Mouse (Mus musculus): Measurements from ENCODE around the gene Kcnj9.

The Kcnj9 gene

GRCm38 (mm10) chr1:172304443-172304842, 24.7 kb downstream of the Kcnj9 start:
- in situ Hi-C loops (cut with MboI; ENCODE audit: low pct_unique_long_range_greater_than_20kb in 1 of 2, low sequenced_read_pairs in 2 of 2, unreplicated experiment in 1 of 2), result loop anchor here (10.0 to 25.0 kb wide), 2 partner anchors 160 to 267 kb away; partner anchors contain the start of genes Dcaf8 (in 1 of the 2) and Vangl2 (in 1 of the 2)

GRCm38 (mm10) chr1:172302851-172303250, 26.3 kb downstream of the Kcnj9 start:
- in situ Hi-C loops (cut with MboI; ENCODE audit: low pct_unique_long_range_greater_than_20kb in 1 of 2, low sequenced_read_pairs in 2 of 2, unreplicated experiment in 1 of 2), result loop anchor here (10.0 to 25.0 kb wide), 2 partner anchors 158 to 266 kb away; partner anchors contain the start of genes Dcaf8 (in 1 of the 2) and Vangl2 (in 1 of the 2)

- in situ Hi-C loops (cut with MboI; ENCODE audit: low pct_unique_long_range_greater_than_20kb in 1 of 2, low sequenced_read_pairs in 2 of 2, unreplicated experiment in 1 of 2), result loop anchor here (10.0 to 25.0 kb wide), 2 partner anchors 158 to 265 kb away; partner anchors contain the start of genes Dcaf8 (in 1 of the 2) and Vangl2 (in 1 of the 2)
Measured at GRCm38 (mm10) chr1:172302311-172302710, 26.8 kb downstream of the Kcnj9 start.

- in situ Hi-C loops (cut with MboI; ENCODE audit: low pct_unique_long_range_greater_than_20kb in 1 of 2, low sequenced_read_pairs in 2 of 2, unreplicated experiment in 1 of 2), result loop anchor here (10.0 to 25.0 kb wide), 2 partner anchors 156 to 264 kb away; partner anchors contain the start of genes Dcaf8 (in 1 of the 2) and Vangl2 (in 1 of the 2)
Measured at GRCm38 (mm10) chr1:172301180-172301579, 27.9 kb downstream of the Kcnj9 start.

- in situ Hi-C loops (cut with MboI; ENCODE audit: low pct_unique_long_range_greater_than_20kb in 1 of 2, low sequenced_read_pairs in 2 of 2, unreplicated experiment in 1 of 2), result loop anchor here (10.0 to 25.0 kb wide), 2 partner anchors 155 to 263 kb away; partner anchors contain the start of genes Dcaf8 (in 1 of the 2) and Vangl2 (in 1 of the 2)
Measured at GRCm38 (mm10) chr1:172300247-172300646, 28.9 kb downstream of the Kcnj9 start.

- in situ Hi-C loops (cut with MboI; ENCODE audit: low pct_unique_long_range_greater_than_20kb in 1 of 2, low sequenced_read_pairs in 2 of 2, unreplicated experiment in 1 of 2), result loop anchor here in 1 of 2 experiments (5.0 kb wide), 1 partner anchor 37 kb away; the partner anchor contains the start of gene Igsf8
Measured at GRCm38 (mm10) chr1:172299528-172299927, 29.6 kb downstream of the Kcnj9 start.

GRCm38 (mm10) chr1:172297611-172298537, 31.2 kb downstream of the Kcnj9 start, which contains the start of gene Atp1a2:
Atp1a2 (minus strand) TSS chr1:172298064.
- in situ Hi-C loops (cut with MboI; ENCODE audit: low pct_unique_long_range_greater_than_20kb in 1 of 2, low sequenced_read_pairs in 2 of 2, unreplicated experiment in 1 of 2), result loop anchor here in 1 of 2 experiments (5.0 kb wide), 1 partner anchor 36 kb away; the partner anchor contains the start of gene Igsf8

- in situ Hi-C loops (cut with MboI; ENCODE audit: low pct_unique_long_range_greater_than_20kb in 1 of 2, low sequenced_read_pairs in 2 of 2, unreplicated experiment in 1 of 2), result loop anchor here in 1 of 2 experiments (5.0 kb wide), 1 partner anchor 35 kb away; the partner anchor contains the start of gene Igsf8
Measured at GRCm38 (mm10) chr1:172296816-172297510, 32.2 kb downstream of the Kcnj9 start.

GRCm38 (mm10) chr1:172295751-172296197, 33.3 kb downstream of the Kcnj9 start:
- in situ Hi-C loops (cut with MboI; ENCODE audit: low pct_unique_long_range_greater_than_20kb in 1 of 2, low sequenced_read_pairs in 2 of 2, unreplicated experiment in 1 of 2), result loop anchor here in 1 of 2 experiments (5.0 kb wide), 1 partner anchor 33 kb away; the partner anchor contains the start of gene Igsf8

- in situ Hi-C loops (cut with MboI; ENCODE audit: low pct_unique_long_range_greater_than_20kb in 1 of 2, low sequenced_read_pairs in 2 of 2, unreplicated experiment in 1 of 2), result no loop called here
Measured at GRCm38 (mm10) chr1:172293449-172293848, 35.7 kb downstream of the Kcnj9 start.

- in situ Hi-C loops (cut with MboI; ENCODE audit: low pct_unique_long_range_greater_than_20kb in 1 of 2, low sequenced_read_pairs in 2 of 2, unreplicated experiment in 1 of 2), result no loop called here
Measured at GRCm38 (mm10) chr1:172292880-172293279, 36.2 kb downstream of the Kcnj9 start.

GRCm38 (mm10) chr1:172289617-172289946, 39.5 kb downstream of the Kcnj9 start:
- in situ Hi-C loops (cut with MboI; ENCODE audit: low pct_unique_long_range_greater_than_20kb in 1 of 2, low sequenced_read_pairs in 2 of 2, unreplicated experiment in 1 of 2), result no loop called here

GRCm38 (mm10) chr1:172288900-172289616, 40.1 kb downstream of the Kcnj9 start:
- in situ Hi-C loops (cut with MboI; ENCODE audit: low pct_unique_long_range_greater_than_20kb in 1 of 2, low sequenced_read_pairs in 2 of 2, unreplicated experiment in 1 of 2), result no loop called here

- in situ Hi-C loops (cut with MboI; ENCODE audit: low pct_unique_long_range_greater_than_20kb in 1 of 2, low sequenced_read_pairs in 2 of 2, unreplicated experiment in 1 of 2), result no loop called here
Measured at GRCm38 (mm10) chr1:172286740-172287139, 42.4 kb downstream of the Kcnj9 start.

- in situ Hi-C loops (cut with MboI; ENCODE audit: low pct_unique_long_range_greater_than_20kb in 1 of 2, low sequenced_read_pairs in 2 of 2, unreplicated experiment in 1 of 2), result no loop called here
Measured at GRCm38 (mm10) chr1:172284221-172284620, 44.9 kb downstream of the Kcnj9 start.

GRCm38 (mm10) chr1:172283073-172283472, 46.0 kb downstream of the Kcnj9 start:
- in situ Hi-C loops (cut with MboI; ENCODE audit: low pct_unique_long_range_greater_than_20kb in 1 of 2, low sequenced_read_pairs in 2 of 2, unreplicated experiment in 1 of 2), result no loop called here

- in situ Hi-C loops (cut with MboI; ENCODE audit: low pct_unique_long_range_greater_than_20kb in 1 of 2, low sequenced_read_pairs in 2 of 2, unreplicated experiment in 1 of 2), result no loop called here
Measured at GRCm38 (mm10) chr1:172281522-172282254, 47.4 kb downstream of the Kcnj9 start.

Measured in mouse embryonic stem cell (cell line).